ENCODE assay signal across 8 mouse cellular contexts in the genomic region with DNA sequence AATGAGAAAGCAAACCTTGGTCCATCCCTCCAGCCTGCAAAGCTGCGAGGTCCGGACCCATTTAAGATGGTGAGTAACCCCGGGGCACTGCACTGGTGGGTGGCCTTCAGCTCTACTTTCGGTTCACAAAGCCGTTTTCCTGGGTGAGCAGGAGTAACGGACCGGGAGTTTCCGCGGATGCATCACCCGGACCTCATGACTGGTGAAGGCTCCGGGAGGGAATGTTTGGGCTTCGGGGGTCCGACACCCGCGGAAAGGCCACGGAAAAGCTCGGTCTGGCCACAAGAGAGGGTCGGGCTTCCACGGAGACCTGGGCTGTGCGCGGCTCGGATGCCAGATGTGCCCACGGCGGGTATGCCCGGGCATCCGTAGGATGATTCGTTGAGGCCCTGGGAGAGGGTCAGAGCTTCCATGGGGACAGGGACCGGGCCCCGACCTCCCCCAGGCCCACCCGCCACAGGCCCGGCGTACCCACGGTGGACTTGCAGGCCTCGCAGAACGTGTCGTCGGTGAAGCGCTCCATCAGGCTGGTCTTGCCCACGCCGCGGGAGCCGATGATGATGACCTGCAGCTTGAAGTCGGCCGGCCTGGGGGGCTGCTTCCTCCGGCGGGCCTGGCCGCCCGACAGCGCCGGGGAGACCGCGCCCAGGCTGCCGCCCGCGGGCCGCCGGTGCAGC. TPM values are rescaled to one million over a fixed set of nuclear protein-coding genes. Genes with fewer than 3 reads are reported as not detected.
DNase-seq lines count a peak whose midpoint lies in the region; ATAC-seq lines count a peak whose summit lies in the region.

No protein-coding gene starts in this region.

- DNase-seq in urinary bladder, adult 2 months (ENCODE audit: low spot score) = peak; percentile 39
- DNase-seq in urinary bladder, postnatal 4 days (ENCODE audit: low spot score in 2 of 2) = no peak
- DNase-seq in adrenal gland, postnatal 25 days = peak; percentile 46
- peak; percentile 80 for DNase-seq in intestine, embryonic 14.5 days (ENCODE audit: low spot score)
- DNase-seq in left cerebral cortex, adult 18-20 months (ENCODE audit: low spot score in 2 of 2) = no peak

- ATAC-seq in forebrain, embryonic 13.5 days = peak; percentile 78
- peak; percentile 78 for ATAC-seq in intestine, embryonic 14.5 days (replicated peaks; ENCODE audit: low FRiP score, low TSS enrichment, low read depth)
- ATAC-seq in liver, embryonic 16.5 days (ENCODE audit: low read depth) = peak; percentile 31; the same call in 1 of the 2 replicates
- peak; percentile 79 for ATAC-seq in neural tube, embryonic 14.5 days (ENCODE audit: low read depth)

- peaks cover 6% of the 10 kb centered on the region; the same call in 1 of the 2 replicates for H3K36me3 ChIP-seq in forebrain, embryonic 13.5 days (ENCODE audit: poor library complexity, severe bottlenecking)
- 0 out of 2 replicates have a peak, but pooled peaks cover 3% of the 10 kb centered on the region for H3K36me3 ChIP-seq in intestine, embryonic 14.5 days (ENCODE audit: control insufficient read depth, insufficient read depth, low read length)
- no peaks in the 10 kb centered on the region for H3K36me3 ChIP-seq in liver, embryonic 16.5 days (ENCODE audit: control insufficient read depth, insufficient read depth)
- H3K36me3 ChIP-seq in neural tube, embryonic 14.5 days (ENCODE audit: control insufficient read depth, insufficient read depth, low read length) = no peaks in the 10 kb centered on the region

- no peaks in the 10 kb centered on the region for H3K27me3 ChIP-seq in forebrain, embryonic 13.5 days
- no peaks in the 10 kb centered on the region for H3K27me3 ChIP-seq in intestine, embryonic 14.5 days (replicated peaks; ENCODE audit: control insufficient read depth, insufficient read depth, low read length)
- H3K27me3 ChIP-seq in liver, embryonic 16.5 days (ENCODE audit: control insufficient read depth, insufficient read depth, low read depth, low read length) = no peaks in the 10 kb centered on the region
- no peaks in the 10 kb centered on the region for H3K27me3 ChIP-seq in neural tube, embryonic 14.5 days (ENCODE audit: control insufficient read depth, insufficient read depth, low read length)

- peak overlapping the region; percentile 99 for H3K9ac ChIP-seq in forebrain, embryonic 13.5 days
- peak overlapping the region; percentile 93 for H3K9ac ChIP-seq in intestine, embryonic 14.5 days (ENCODE audit: low read length)
- peak overlapping the region; percentile 84 for H3K9ac ChIP-seq in liver, embryonic 16.5 days (ENCODE audit: low read depth, low read length)
- peak overlapping the region; percentile 97 for H3K9ac ChIP-seq in neural tube, embryonic 14.5 days (replicated peaks; ENCODE audit: low read depth, low read length)

- peak overlapping the region; percentile 99 for H3K4me3 ChIP-seq in forebrain, embryonic 13.5 days
- H3K4me3 ChIP-seq in intestine, embryonic 14.5 days (ENCODE audit: low read depth, low read length) = peak overlapping the region; percentile 94
- H3K4me3 ChIP-seq in liver, embryonic 16.5 days (ENCODE audit: low read depth, low read length) = peak overlapping the region; percentile 88
- peak overlapping the region; percentile 98 for H3K4me3 ChIP-seq in neural tube, embryonic 14.5 days (ENCODE audit: low read depth, low read length)

- H3K4me1 ChIP-seq in forebrain, embryonic 13.5 days = peaks cover 28% of the 10 kb centered on the region
- H3K4me1 ChIP-seq in intestine, embryonic 14.5 days (replicated peaks; ENCODE audit: control insufficient read depth, insufficient read depth, low read length) = peaks cover 9% of the 10 kb centered on the region
- H3K4me1 ChIP-seq in liver, embryonic 16.5 days (ENCODE audit: control insufficient read depth, low read depth, low read length) = peaks cover 8% of the 10 kb centered on the region
- H3K4me1 ChIP-seq in neural tube, embryonic 14.5 days (ENCODE audit: control insufficient read depth, insufficient read depth, low read length) = peaks cover 16% of the 10 kb centered on the region

- H3K27ac ChIP-seq in forebrain, embryonic 13.5 days = peak overlapping the region; percentile 51
- peak overlapping the region; percentile 2; the same call in 1 of the 2 replicates for H3K27ac ChIP-seq in intestine, embryonic 14.5 days (ENCODE audit: low read depth)
- H3K27ac ChIP-seq in liver, embryonic 16.5 days (ENCODE audit: low read length) = peak overlapping the region; percentile 41
- peak overlapping the region; percentile 67 for H3K27ac ChIP-seq in neural tube, embryonic 14.5 days (ENCODE audit: low read depth, low read length)

- under 1% methylated on average over 57 of the region's 57 CpGs for WGBS in forebrain, embryonic 13.5 days
- WGBS in intestine, embryonic 14.5 days = under 1% methylated on average over 57 of the region's 57 CpGs
- under 1% methylated on average over 50 of the region's 57 CpGs for whole genome bisulfite sequencing in liver, embryonic 16.5 days (ENCODE audit: insufficient replicate concordance)
- WGBS in neural tube, embryonic 14.5 days = 1% methylated on average over 53 of the region's 57 CpGs

- no peaks in the 10 kb centered on the region for H3K9me3 ChIP-seq in forebrain, embryonic 13.5 days (replicated peaks)
- no peaks in the 10 kb centered on the region for H3K9me3 ChIP-seq in intestine, embryonic 14.5 days (ENCODE audit: control insufficient read depth, low read length)
- no peaks in the 10 kb centered on the region for H3K9me3 ChIP-seq in liver, embryonic 16.5 days (replicated peaks; ENCODE audit: control insufficient read depth, low read length)
- no peaks in the 10 kb centered on the region for H3K9me3 ChIP-seq in neural tube, embryonic 14.5 days (ENCODE audit: control insufficient read depth, low read length)

- peak overlapping the region; percentile 86 for H3K4me2 ChIP-seq in forebrain, embryonic 13.5 days
- H3K4me2 ChIP-seq in intestine, embryonic 14.5 days (ENCODE audit: low read length) = peak overlapping the region; percentile 76
- H3K4me2 ChIP-seq in liver, embryonic 16.5 days (ENCODE audit: low read depth, low read length) = peak overlapping the region; percentile 76
- H3K4me2 ChIP-seq in neural tube, embryonic 14.5 days (ENCODE audit: low read depth, low read length) = peak overlapping the region; percentile 82

RNA-seq across cellular contexts. Expression of gene Rab12, which starts 0.5 kb away (rescaled TPM):
- polyA plus RNA-seq in urinary bladder, adult 2 months (2012; rRNA removed) = 102 and 105 TPM in 2 replicates
- 84.6 and 98.9 TPM in 2 replicates for total RNA-seq in adrenal gland, postnatal 25 days (2021)
- polyA plus RNA-seq in forebrain, embryonic 13.5 days (2015; fragmentation: Nextera tagmentation; extraction: Ambion mirVana) = 43.0 and 48.0 TPM in 2 replicates
- 41.4 and 44.6 TPM in 2 replicates for polyA plus RNA-seq in intestine, embryonic 14.5 days (2014; fragmentation: Nextera tagmentation; extraction: Ambion mirVana)
- polyA plus RNA-seq in liver, embryonic 16.5 days (2015; fragmentation: Nextera tagmentation; extraction: Ambion mirVana) = 1.9 and 2.5 TPM in 2 replicates
- 87.2 and 100 TPM in 2 replicates for polyA plus RNA-seq in neural tube, embryonic 14.5 days (2014; fragmentation: Nextera tagmentation; extraction: Ambion mirVana)
- 100 to 1,000 TPM; 113 to 120 TPM for total RNA-seq in left cerebral cortex, adult 18-20 months (2021)

Comparison
In these comparisons a context has a peak if more than half of its experiments do, and no peak if none do; other contexts are left out.
1. DNase-seq: peak in urinary bladder, adult 2 months (single experiment), adrenal gland, postnatal 25 days (single experiment) and intestine, embryonic 14.5 days (single experiment); none in urinary bladder, postnatal 4 days (0 of 2) and left cerebral cortex, adult 18-20 months (0 of 2).
2. H3K27ac ChIP-seq: peak in every context shown above with its lines; median percentile 67 in neural tube, embryonic 14.5 days; 51 in forebrain, embryonic 13.5 days; 41 in liver, embryonic 16.5 days; 2 in intestine, embryonic 14.5 days.
3. RNA of gene Rab12, which starts 0.5 kb away (polyA plus RNA-seq): 102 to 105 TPM in urinary bladder, adult 2 months, 87.2 to 100 TPM in neural tube, embryonic 14.5 days, 43.0 to 48.0 TPM in forebrain, embryonic 13.5 days and 41.4 to 44.6 TPM in intestine, embryonic 14.5 days; 1.9 to 2.5 TPM in liver, embryonic 16.5 days; every median in the first group is over 10 times any median in the second.
4. Peak in every context shown above with its lines, with median percentiles within 50 percentile points of each other: ATAC-seq, H3K4me2 ChIP-seq, H3K4me3 ChIP-seq and H3K9ac ChIP-seq.